Mouse (Mus musculus) kidney, adult 2 months (tissue): ENCODE results near the gene Ccz1. TPM values are rescaled to one million over a fixed set of nuclear protein-coding genes. Genes with fewer than 3 reads are reported as not detected.
A peak's percentile ranks its signal among the peaks of the same experiment; 100 is the strongest.

Experiments used
- DNase-seq: peaks from one replicate; pipeline ENCODE4 v3.0.0; 2021
- H3K27ac ChIP-seq: fragments of 200-500 bp; 2 replicates; pipeline ENCODE4 v1.5.1; 2012; ENCODE audit warnings: low read depth, low read length, control low read depth, inconsistent platforms; ENCODE audit not compliant: insufficient read depth
- H3K27me3 ChIP-seq: fragments of 200-500 bp; replicated peaks from 2 replicates; pipeline ENCODE4 v1.6.1; 2012; ENCODE audit warnings: mild to moderate bottlenecking, moderate library complexity, low read length, inconsistent platforms; ENCODE audit not compliant: control insufficient read depth, insufficient read depth
- H3K36me3 ChIP-seq: fragments of 200-500 bp; 2 replicates; pipeline ENCODE4 v1.6.1; 2012; ENCODE audit warnings: mild to moderate bottlenecking, moderate library complexity, low read length, inconsistent platforms; ENCODE audit not compliant: control insufficient read depth, insufficient read depth
- H3K4me1 ChIP-seq: fragments of 200-500 bp; 2 replicates; pipeline ENCODE4 v1.6.1; 2011; ENCODE audit warnings: low read length; ENCODE audit not compliant: control insufficient read depth, insufficient read depth
- H3K4me3 ChIP-seq: fragments of 200-500 bp; 2 replicates; pipeline ENCODE4 v1.5.1; 2011; ENCODE audit warnings: mild to moderate bottlenecking, low read depth, low read length, control low read depth; ENCODE audit not compliant: insufficient read depth
- CTCF ChIP-seq: fragments of 200-500 bp; conservative IDR thresholded peaks from 2 replicates; pipeline ENCODE4 v1.5.1; 2011; ENCODE audit warnings: low read depth, mild to moderate bottlenecking, control low read depth, low read length, moderate library complexity, mixed read lengths; ENCODE audit not compliant: insufficient read depth, insufficient read length
- POLR2A ChIP-seq: fragments of 200-500 bp; IDR thresholded peaks from one replicate; pipeline ENCODE4 v1.6.1; 2011; ENCODE audit warnings: low read depth, low read length, control low read depth
- WGBS: fragments of 180-500 bp; shearing (Covaris S2); methylation state at CpG from one replicate; pipeline ENCODE4 v1.1.7; 2018; 5-methylcytosine and 5-hydroxymethylcytosine counted together
- polyA plus RNA-seq: library from polyadenylated mRNA; depleted of rRNA; stranded (reverse); fragments of >200 nt; gene quantifications from 2 replicates; pipeline ENCODE4 v1.2.3, GENCODE M21; 2012; rRNA removed

Gene Ccz1
- 12.9 and 17.3 TPM in 2 replicates for polyA plus RNA-seq

DNA sequence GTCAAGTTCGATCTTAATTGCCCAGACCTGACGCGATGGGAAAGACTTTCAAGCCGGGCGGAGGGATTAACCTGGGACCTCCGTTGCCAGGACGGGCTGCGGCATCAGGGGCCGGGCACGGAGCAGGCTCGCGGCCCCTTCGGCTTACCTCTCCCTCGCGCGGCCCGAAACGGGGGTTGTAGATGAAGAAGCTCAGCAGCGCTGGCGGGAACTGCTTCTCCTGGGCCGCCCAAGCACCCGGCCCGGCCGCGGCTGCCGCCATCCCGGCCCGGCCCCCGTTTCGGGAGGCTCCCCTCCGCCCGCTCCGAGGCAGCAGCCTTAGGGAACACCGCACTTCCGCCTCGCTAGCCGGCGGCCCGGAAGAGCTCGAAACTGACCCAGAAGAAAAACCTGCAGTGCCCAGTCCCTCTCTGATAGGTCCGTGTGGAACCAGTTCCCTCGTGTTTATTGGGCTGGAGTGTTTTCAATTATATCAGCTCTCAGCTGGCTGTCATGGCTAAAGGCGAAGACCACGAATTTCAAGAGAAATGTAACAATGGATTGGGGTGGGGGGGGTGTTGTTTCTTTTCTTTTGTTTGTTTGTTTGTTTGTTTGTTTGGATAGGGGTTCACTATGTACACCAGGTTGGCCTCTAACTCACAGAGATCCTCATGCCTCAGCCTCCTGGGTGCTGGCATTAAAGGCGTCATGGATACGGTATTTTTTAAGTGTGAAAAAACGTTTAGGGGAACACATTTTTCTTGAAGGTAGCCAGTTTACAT, at the start of gene Ccz1:
Ccz1 (minus strand) TSS at position 327 of the 761 bp plus-strand sequence.
- Histone ChIP-seq H3K27me3 (no peaks in the 10 kb centered on the region), H3K36me3 (peaks cover 5% of the 10 kb centered on the region), H3K4me3 (peak within 1 kb of the TSS; percentile 98), H3K4me1 (peaks cover 3% of the 10 kb centered on the region; the same call in 1 of the 2 replicates), H3K27ac (peak within 1 kb of the TSS; percentile 19)
- TF ChIP-seq CTCF (no peak), POLR2A (no peak)
- DNase-seq, result peak; percentile 87
- 3% methylated on average over 47 of the region's 47 CpGs for WGBS

DNA sequence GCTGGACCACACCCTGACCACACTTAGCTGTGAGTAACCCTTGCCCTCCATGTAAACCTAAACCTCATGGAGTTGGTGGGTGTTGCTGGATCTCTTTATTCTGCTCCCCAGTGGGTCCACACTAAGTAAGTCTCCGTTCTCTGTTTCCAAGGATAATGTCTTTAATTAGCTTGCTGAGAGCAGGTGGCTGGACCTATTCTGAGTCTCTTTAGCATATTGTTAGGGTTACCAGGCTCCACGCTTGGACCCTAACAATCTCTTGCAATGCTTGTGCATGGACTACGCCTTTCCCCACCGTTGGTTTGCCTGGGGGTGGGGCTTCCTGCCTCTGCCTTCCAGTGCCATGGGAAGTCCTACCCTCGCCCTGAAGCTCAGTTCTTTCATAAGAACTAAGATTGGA, 49.4 kb upstream of the Ccz1 start:
- Histone ChIP-seq H3K4me3 (no peak overlapping the region), H3K27ac (no peak overlapping the region), H3K27me3 (no peaks in the 10 kb centered on the region), H3K4me1 (no peaks in the 10 kb centered on the region), H3K36me3 (no peaks in the 10 kb centered on the region)
- no peak for DNase-seq
- no peak for TF ChIP-seq CTCF
- 79% methylated on average over 5 of the region's 5 CpGs for whole genome bisulfite sequencing

DNA sequence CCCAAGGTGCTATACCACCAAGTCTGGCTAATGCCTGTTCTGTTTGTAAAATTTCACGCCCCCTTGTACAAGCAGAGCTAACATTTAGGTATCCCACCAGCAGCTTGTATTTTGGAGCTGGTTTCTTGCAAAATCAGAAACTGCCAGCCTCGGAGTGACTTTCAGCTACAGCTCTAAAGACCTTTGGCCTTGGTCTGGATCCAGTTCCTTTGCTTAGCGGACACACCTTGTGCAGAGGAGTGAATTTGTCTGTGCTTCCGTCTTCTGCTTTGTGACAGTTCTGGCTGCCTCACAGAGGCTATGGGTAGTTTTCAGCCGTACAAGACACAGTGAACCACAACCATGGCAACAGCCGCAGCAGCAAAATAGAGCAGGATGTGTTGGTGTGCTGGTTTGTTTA, 39.7 kb upstream of the Ccz1 start:
- TF ChIP-seq CTCF (no peak), POLR2A (no peak)
- DNase-seq, result peak; percentile 69
- Histone ChIP-seq H3K4me1 (0 out of 2 replicates have a peak, but pooled peaks cover 2% of the 10 kb centered on the region), H3K27me3 (no peaks in the 10 kb centered on the region), H3K27ac (no peak overlapping the region), H3K36me3 (no peaks in the 10 kb centered on the region), H3K4me3 (no peak overlapping the region)
- WGBS, result 61% methylated on average over 6 of the region's 6 CpGs

DNA sequence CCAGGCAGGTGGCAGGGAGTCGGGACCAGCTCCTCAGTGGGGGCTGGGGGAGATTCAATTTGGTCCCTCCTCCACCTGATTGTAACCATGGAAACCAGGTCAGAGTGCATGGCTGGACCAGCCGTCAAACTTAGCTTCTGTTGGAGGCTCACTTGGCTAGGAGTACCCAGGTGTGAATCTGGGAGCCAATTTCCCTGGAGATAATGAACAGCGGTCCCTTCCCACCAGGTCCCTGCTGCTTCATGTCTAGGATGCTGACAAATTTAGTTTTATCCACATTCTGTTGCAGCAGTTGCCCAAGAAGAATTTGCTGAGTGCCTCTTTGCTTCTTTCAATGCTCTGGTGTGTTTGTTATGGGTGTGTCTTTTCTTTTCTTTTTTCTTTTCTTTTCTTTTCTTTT, 38.8 kb upstream of the Ccz1 start:
- 0 out of 2 replicates have a peak, but pooled peaks cover 2% of the 10 kb centered on the region for H3K4me1 ChIP-seq
- no peak for DNase-seq
- H3K4me3 ChIP-seq, result no peak overlapping the region
- 43% methylated on average over 3 of the region's 3 CpGs for WGBS
- H3K36me3 ChIP-seq, result no peaks in the 10 kb centered on the region
- H3K27me3 ChIP-seq, result no peaks in the 10 kb centered on the region
- TF ChIP-seq CTCF (no peak), POLR2A (no peak)
- H3K27ac ChIP-seq, result no peak overlapping the region

DNA sequence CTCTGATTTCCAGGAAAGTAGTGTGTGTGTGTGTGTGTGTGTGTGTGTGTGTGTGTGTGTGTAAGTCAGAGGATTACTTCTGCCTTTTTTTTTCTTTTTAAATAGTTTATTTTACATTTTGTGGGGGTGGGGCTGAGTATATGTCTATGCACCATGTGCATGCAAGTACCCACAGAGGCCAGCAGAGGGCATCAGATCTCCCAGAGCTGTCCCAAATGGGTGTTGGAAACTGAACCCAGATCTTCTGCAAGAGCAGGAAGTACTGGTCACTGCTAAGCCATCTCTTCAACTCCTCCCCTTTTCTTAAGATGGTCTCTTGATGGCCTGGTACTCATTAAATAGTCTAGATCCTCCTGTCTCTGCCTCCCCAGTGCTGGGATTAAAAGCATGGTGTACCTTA, 36.6 kb upstream of the Ccz1 start:
- Histone ChIP-seq H3K4me1 (0 out of 2 replicates have a peak, but pooled peaks cover 2% of the 10 kb centered on the region), H3K27ac (no peak overlapping the region), H3K27me3 (no peaks in the 10 kb centered on the region), H3K36me3 (no peaks in the 10 kb centered on the region), H3K4me3 (no peak overlapping the region)
- TF ChIP-seq POLR2A (no peak), CTCF (peak; percentile 59)
- peak; percentile 43 for DNase-seq

DNA sequence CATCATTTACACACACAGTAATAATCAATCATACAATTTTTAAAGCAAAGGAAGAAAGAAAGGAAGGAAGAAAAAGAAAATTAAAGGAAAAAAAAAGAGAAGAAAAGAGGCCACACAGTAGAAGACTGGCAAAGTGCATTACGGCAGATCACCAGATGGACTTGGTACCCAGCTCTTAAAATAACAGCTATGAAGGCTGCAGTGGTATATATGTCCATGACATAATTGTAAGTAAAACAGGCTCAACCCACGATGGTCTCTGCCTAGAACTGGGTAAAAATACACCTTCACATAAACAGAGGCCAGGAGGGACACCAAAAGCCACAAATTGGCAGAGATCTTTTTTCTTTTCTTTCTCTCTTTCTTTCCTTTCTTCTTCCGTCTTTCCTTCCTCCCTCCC, 35.2 kb upstream of the Ccz1 start:
- H3K4me1 ChIP-seq, result 0 out of 2 replicates have a peak, but pooled peaks cover 2% of the 10 kb centered on the region
- no peak overlapping the region for H3K27ac ChIP-seq
- DNase-seq, result no peak
- no peak overlapping the region for H3K4me3 ChIP-seq
- H3K27me3 ChIP-seq, result no peaks in the 10 kb centered on the region
- no peak for TF ChIP-seq CTCF
- no peak for TF ChIP-seq POLR2A
- 66% methylated on average over 3 of the region's 3 CpGs for WGBS
- no peaks in the 10 kb centered on the region for H3K36me3 ChIP-seq

DNA sequence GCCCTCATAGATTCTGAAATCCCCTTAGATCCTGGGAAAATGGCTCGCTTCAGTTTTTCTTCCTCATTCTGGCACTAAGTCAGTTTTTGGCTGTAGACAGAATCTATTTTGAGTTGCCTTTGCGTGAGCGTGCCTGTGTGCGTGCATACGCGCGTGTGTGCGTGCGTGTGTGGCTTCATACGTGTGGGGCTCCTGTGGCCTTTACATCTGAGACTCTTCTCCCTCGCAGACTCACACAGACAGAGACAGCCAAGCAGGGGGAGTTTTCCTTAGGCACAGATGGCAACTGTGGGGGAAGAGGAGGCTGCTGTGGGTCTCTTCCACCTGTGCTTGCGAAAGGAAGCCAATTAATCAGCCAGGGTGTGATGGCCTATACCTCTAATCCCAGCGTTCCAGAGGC, 32.6 kb upstream of the Ccz1 start:
- Histone ChIP-seq H3K36me3 (no peaks in the 10 kb centered on the region), H3K4me3 (no peak overlapping the region), H3K27ac (no peak overlapping the region), H3K27me3 (no peaks in the 10 kb centered on the region), H3K4me1 (no peaks in the 10 kb centered on the region)
- 68% methylated on average over 13 of the region's 13 CpGs for WGBS
- DNase-seq, result no peak
- TF ChIP-seq CTCF, result no peak
- no peak for TF ChIP-seq POLR2A
